Mouse (Mus musculus): ENCODE data around the gene Taf5l. TPM values are rescaled to one million over a fixed set of nuclear protein-coding genes. Genes with fewer than 3 reads are reported as not detected.

The Taf5l gene
- total and polyA plus RNA-seq, 3 experiments: 86.3 to 88.4 TPM; not detected in 1

- peak; percentile 66; the same call in 1 of the 2 replicates for TF ChIP-seq MXI1 (IDR thresholded peaks at IDR 0.05; ENCODE audit: low read depth, low read length)
- peak; percentile 75 for TF ChIP-seq MYB (IDR thresholded peaks at IDR 0.05; ENCODE audit: low read depth, low read length)
- peak; percentile 69; the same call in 1 of the 2 replicates for TF ChIP-seq POLR2AphosphoS2 (IDR thresholded peaks at IDR 0.05; ENCODE audit: low read length)
- TF ChIP-seq SMC3 (IDR thresholded peaks at IDR 0.05; ENCODE audit: low read depth, low read length): peak; percentile 10; the same call in 1 of the 2 replicates
- TF ChIP-seq ZMIZ1 (IDR thresholded peaks at IDR 0.05; ENCODE audit: low read depth, low read length): peak; percentile 88
- TF ChIP-seq ZKSCAN1 (IDR thresholded peaks at IDR 0.05; ENCODE audit: low read depth, low read length): peak; percentile 97
- TF ChIP-seq GABPA (IDR thresholded peaks at IDR 0.05; ENCODE audit: low read depth, low read length): no peak
- peak; percentile 99 for TF ChIP-seq RCOR1 (IDR thresholded peaks at IDR 0.05; ENCODE audit: low read depth, low read length)
- peak; percentile 75; the same call in 1 of the 2 replicates for TF ChIP-seq MAFK (IDR thresholded peaks at IDR 0.05; ENCODE audit: borderline replicate concordance, low read depth, low read length)
- TF ChIP-seq POLR2AphosphoS5 (IDR thresholded peaks at IDR 0.05; ENCODE audit: borderline replicate concordance, low read depth, low read length): no peak
- TF ChIP-seq NELFE (IDR thresholded peaks at IDR 0.05; ENCODE audit: low read depth, low read length): no peak
- peak; percentile 65; the same call in 1 of the 2 replicates for TF ChIP-seq TBP (IDR thresholded peaks at IDR 0.05; ENCODE audit: low read depth, low read length)
- peak; percentile 98 for TF ChIP-seq TAL1 (IDR thresholded peaks at IDR 0.05; ENCODE audit: low read length)
- TF ChIP-seq EP300 (IDR thresholded peaks at IDR 0.05; ENCODE audit: low read depth in 1 of 2, low read length in 2 of 2): peak; percentile 99 to 100
- TF ChIP-seq HCFC1 (IDR thresholded peaks at IDR 0.05; ENCODE audit: low read depth, low read length): peak; percentile 57
- TF ChIP-seq MAZ (IDR thresholded peaks at IDR 0.05; ENCODE audit: low read depth, low read length): peak; percentile 93
- TF ChIP-seq KAT2A (conservative IDR thresholded peaks at IDR 0.05; ENCODE audit: low read depth, low read length): peak; percentile 46; the same call in 1 of the 2 replicates
Observed at GRCm38 (mm10) chr8:123988605-123989038, 32.6 kb downstream of the Taf5l start (continued).

GRCm38 (mm10) chr8:123982826-123983400, 38.3 kb downstream of the Taf5l start, which contains the start of gene Abcb10:
Gene Abcb10 (minus strand): TSS chr8:123983122.
- no peaks in the 10 kb centered on the region for H3K9me3 ChIP-seq (replicated peaks; ENCODE audit: insufficient read depth, low read length)
- H3K27ac ChIP-seq (ENCODE audit: control insufficient read depth, low read depth, low read length): peak within 1 kb of the TSS; percentile 76
- peak within 1 kb of the TSS; percentile 69 to 79 for H3K4me3 ChIP-seq (ENCODE audit: control insufficient read depth in 1 of 2, insufficient read depth in 1 of 2, low read depth in 2 of 2, low read length in 2 of 2)
- peaks cover 2 to 32% of the 10 kb centered on the region in 2 experiments; a peak in 2 of 4 replicates for H3K36me3 ChIP-seq (ENCODE audit: control insufficient read depth in 1 of 2, insufficient read depth in 2 of 2, low read length in 2 of 2)
- H3K9ac ChIP-seq (ENCODE audit: control insufficient read depth, low read depth, low read length, poor library complexity, severe bottlenecking): peak within 1 kb of the TSS; percentile 82
- H3K4me1 ChIP-seq (ENCODE audit: control insufficient read depth in 1 of 2, insufficient read depth in 2 of 2, low read length in 2 of 2): peaks cover 20 to 42% of the 10 kb centered on the region in 2 experiments
- H3K79me2 ChIP-seq (ENCODE audit: control insufficient read depth, insufficient read depth, low read length, poor library complexity): peaks cover 20% of the 10 kb centered on the region
- DNase-seq (ENCODE audit: low read depth, low spot score): peak; percentile 90
- no peaks in the 10 kb centered on the region for H3K27me3 ChIP-seq (ENCODE audit: control insufficient read depth in 1 of 2, insufficient read depth in 2 of 2, low read length in 2 of 2)
- no peak for TF ChIP-seq TAL1 (IDR thresholded peaks at IDR 0.05; ENCODE audit: low read length)
- TF ChIP-seq ZKSCAN1 (IDR thresholded peaks at IDR 0.05; ENCODE audit: low read depth, low read length): no peak
- no peak for TF ChIP-seq CTCF (IDR thresholded peaks at IDR 0.05 in 2 of 3, conservative IDR thresholded peaks at IDR 0.05 in 1 of 3; ENCODE audit: control insufficient read depth in 1 of 3, insufficient read depth in 1 of 3, low read depth in 2 of 3, low read length in 3 of 3, poor library complexity in 1 of 3, severe bottlenecking in 1 of 3)
- no peak for TF ChIP-seq MYC (IDR thresholded peaks at IDR 0.05; ENCODE audit: low read depth, low read length)
- TF ChIP-seq NRF1 (IDR thresholded peaks at IDR 0.05; ENCODE audit: insufficient read depth, low read depth, low read length, poor library complexity, severe bottlenecking): peak; percentile 91
- TF ChIP-seq NELFE (IDR thresholded peaks at IDR 0.05; ENCODE audit: low read depth, low read length): peak; percentile 77
- no peak for TF ChIP-seq UBTF (IDR thresholded peaks at IDR 0.05; ENCODE audit: borderline replicate concordance, insufficient read depth, low read depth, low read length)
- TF ChIP-seq ETS1 (IDR thresholded peaks at IDR 0.05; ENCODE audit: low read depth, low read length): peak; percentile 30; the same call in 1 of the 2 replicates
- TF ChIP-seq POLR2AphosphoS2 (IDR thresholded peaks at IDR 0.05; ENCODE audit: low read length): peak; percentile 61; the same call in 1 of the 2 replicates
- peak in 1 of 2 experiments; percentile 81 for TF ChIP-seq POLR2A (IDR thresholded peaks at IDR 0.05; ENCODE audit: control insufficient read depth in 1 of 2, insufficient read depth in 1 of 2, low read depth in 1 of 2, low read length in 2 of 2, poor library complexity in 1 of 2)
- peak; percentile 45 for TF ChIP-seq ELF1 (IDR thresholded peaks at IDR 0.05; ENCODE audit: low read depth, low read length)
- no peak for TF ChIP-seq MAZ (IDR thresholded peaks at IDR 0.05; ENCODE audit: low read depth, low read length)
- TF ChIP-seq MAFK (IDR thresholded peaks at IDR 0.05; ENCODE audit: borderline replicate concordance, low read depth, low read length): no peak
- TF ChIP-seq HCFC1 (IDR thresholded peaks at IDR 0.05; ENCODE audit: low read depth, low read length): peak; percentile 63
- no peak for TF ChIP-seq RCOR1 (IDR thresholded peaks at IDR 0.05; ENCODE audit: low read depth, low read length)
- TF ChIP-seq MYB (IDR thresholded peaks at IDR 0.05; ENCODE audit: low read depth, low read length): no peak
- TF ChIP-seq SIN3A (IDR thresholded peaks at IDR 0.05; ENCODE audit: low read length): no peak
- no peak for TF ChIP-seq CHD2 (IDR thresholded peaks at IDR 0.05; ENCODE audit: low read length)
